Mouse (Mus musculus): ENCODE data around the gene Tbce. TPM values are rescaled to one million over a fixed set of nuclear protein-coding genes. Genes with fewer than 3 reads are reported as not detected.

Tbce gene
- total and polyA plus RNA-seq, 3 experiments: 35.3 to 56.9 TPM; not detected in 1

GRCm38 (mm10) chr13:14063013-14063941 is 23.8 kb upstream of the Tbce start, which contains the start of the genes Arid4b and Ggps1 (continued):
- TF ChIP-seq USF1 (IDR thresholded peaks at IDR 0.05; ENCODE audit: low read depth, low read length): no peak; the same call in 1 of the 2 replicates
- peak; percentile 66 for TF ChIP-seq ELF1 (IDR thresholded peaks at IDR 0.05; ENCODE audit: low read depth, low read length)
- TF ChIP-seq EP300 (IDR thresholded peaks at IDR 0.05; ENCODE audit: low read depth in 1 of 2, low read length in 2 of 2): no peak
- 0 out of 2 replicates have a peak, but pooled peaks have one; percentile 44 for TF ChIP-seq UBTF (IDR thresholded peaks at IDR 0.05; ENCODE audit: borderline replicate concordance, insufficient read depth, low read depth, low read length)
- peak; percentile 80 for TF ChIP-seq ZMIZ1 (IDR thresholded peaks at IDR 0.05; ENCODE audit: low read depth, low read length)
- TF ChIP-seq RCOR1 (IDR thresholded peaks at IDR 0.05; ENCODE audit: low read depth, low read length): 0 out of 2 replicates have a peak, but pooled peaks have one; percentile 15
- TF ChIP-seq MYC (IDR thresholded peaks at IDR 0.05; ENCODE audit: low read depth, low read length): peak; percentile 59; the same call in 1 of the 2 replicates
- TF ChIP-seq MEF2A (IDR thresholded peaks at IDR 0.05; ENCODE audit: extremely low read depth, insufficient replicate concordance, low read depth, low read length, poor library complexity, severe bottlenecking): no peak
- no peak for TF ChIP-seq SMC3 (IDR thresholded peaks at IDR 0.05; ENCODE audit: low read depth, low read length)
- no peak for TF ChIP-seq MAFK (IDR thresholded peaks at IDR 0.05; ENCODE audit: borderline replicate concordance, low read depth, low read length)
- no peak for TF ChIP-seq JUND (IDR thresholded peaks at IDR 0.05; ENCODE audit: low read depth, low read length)
- TF ChIP-seq TCF12 (IDR thresholded peaks at IDR 0.05; ENCODE audit: low read depth, low read length): peak; percentile 47
- no peak for TF ChIP-seq MYB (IDR thresholded peaks at IDR 0.05; ENCODE audit: low read depth, low read length)
- no peak for TF ChIP-seq GATA1 (IDR thresholded peaks at IDR 0.05; ENCODE audit: low read depth, low read length)
- TF ChIP-seq HCFC1 (IDR thresholded peaks at IDR 0.05; ENCODE audit: low read depth, low read length): peak; percentile 97
- no peak for TF ChIP-seq RAD21 (IDR thresholded peaks at IDR 0.05; ENCODE audit: low read depth, low read length)
- peak; percentile 94 for TF ChIP-seq KAT2A (conservative IDR thresholded peaks at IDR 0.05; ENCODE audit: low read depth, low read length)
- peak; percentile 82 for TF ChIP-seq NRF1 (IDR thresholded peaks at IDR 0.05; ENCODE audit: insufficient read depth, low read depth, low read length, poor library complexity, severe bottlenecking)
- TF ChIP-seq MAZ (IDR thresholded peaks at IDR 0.05; ENCODE audit: low read depth, low read length): peak; percentile 81; the same call in 1 of the 2 replicates
- no peak for TF ChIP-seq ZC3H11A (IDR thresholded peaks at IDR 0.05; ENCODE audit: low read depth, low read length)
- TF ChIP-seq CHD1 (IDR thresholded peaks at IDR 0.05; ENCODE audit: low read depth, low read length): no peak
- TF ChIP-seq MAX (IDR thresholded peaks at IDR 0.05; ENCODE audit: low read length): 0 out of 2 replicates have a peak, but pooled peaks have one; percentile 16

Measured in MEL (cell line).